Mouse (Mus musculus) R1 (cell line): ENCODE measurements around the gene Rgp1.

Source experiments
- DNase-seq: peaks from one replicate; pipeline ENCODE4 v3.0.0-alpha.2; 2018; ENCODE audit warnings: low read depth, low spot score

Gene Rgp1

DNA sequence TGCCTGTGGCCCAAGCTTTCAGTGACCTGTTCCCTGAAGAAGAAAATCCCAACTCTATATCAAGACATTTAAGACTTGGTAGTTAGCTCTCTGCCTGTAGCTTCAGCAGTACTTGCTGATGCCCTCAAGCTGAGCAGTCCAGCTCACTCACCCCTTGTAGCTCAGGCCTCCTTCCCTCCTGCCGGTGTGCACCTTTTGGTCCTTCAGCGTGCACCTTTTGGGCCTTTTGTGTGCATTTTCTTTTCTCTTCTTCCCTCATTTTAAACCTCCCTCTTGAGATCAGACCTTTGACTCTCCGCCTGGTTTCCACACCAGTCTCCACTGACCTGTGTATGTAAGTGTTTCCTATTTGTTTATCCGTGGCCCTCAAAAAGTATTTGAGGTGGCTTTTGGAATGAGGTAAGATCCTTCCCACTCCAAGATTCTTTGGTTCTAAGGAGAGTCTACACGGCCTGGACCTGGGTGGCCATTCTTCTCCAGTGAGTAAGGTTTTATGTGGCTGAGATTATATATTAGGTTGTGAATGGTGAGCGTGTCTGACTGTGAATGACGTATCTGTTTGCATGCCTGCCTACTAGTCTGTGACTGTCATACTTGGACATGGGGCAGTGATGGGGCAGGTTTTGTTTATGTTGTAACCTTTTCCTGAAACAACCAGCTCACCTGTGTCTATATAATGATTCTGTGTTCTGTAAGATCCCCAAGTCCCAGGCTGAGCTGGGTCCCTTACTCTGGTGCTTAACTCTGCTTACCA is 56.3 kb downstream of the Rgp1 start:
- DNase-seq, result no peak

DNA sequence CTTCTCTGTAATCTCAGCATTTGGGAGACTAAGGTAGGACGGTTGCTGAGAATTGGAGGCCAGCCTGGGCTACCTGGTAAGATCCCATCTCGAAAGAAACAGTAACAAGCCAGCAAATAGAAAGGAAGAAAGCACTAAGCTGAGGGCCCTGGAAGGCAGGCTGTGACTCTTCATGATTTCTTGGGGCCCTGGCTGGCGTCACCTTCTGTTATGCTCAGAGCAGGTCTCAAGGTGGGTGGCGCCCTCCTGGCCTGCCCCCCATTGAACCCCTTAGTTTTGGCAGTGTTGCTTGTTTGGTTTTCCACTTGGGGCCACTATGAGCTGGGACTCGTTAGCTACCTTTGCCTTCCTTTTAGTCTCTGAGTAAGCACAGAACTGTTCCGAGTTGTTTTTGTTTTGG is 58.2 kb downstream of the Rgp1 start:
- no peak for DNase-seq
